Mouse (Mus musculus) hindbrain, embryonic 11.5 days (tissue): Measurements from ENCODE around the gene Fam118b. TPM values are rescaled to one million over a fixed set of nuclear protein-coding genes. Genes with fewer than 3 reads are reported as not detected.

Source experiments
- ATAC-seq: fragments of 200-750 bp; cut with Nextera tagmentation; 2 replicates; pipeline ENCODE4 v1.8.0; 2017; ENCODE audit warnings: mild to moderate bottlenecking, moderate TSS enrichment, moderate library complexity; ENCODE audit not compliant: low FRiP score
- DNase-seq: peaks from one replicate; pipeline ENCODE4 v3.0.0-alpha.2; 2015; ENCODE audit warnings: low spot score
- H3K27ac ChIP-seq: fragments of 300-500 bp; sonication (generic); 2 replicates; pipeline ENCODE4 v1.5.1; 2014; ENCODE audit warnings: mild to moderate bottlenecking, low read depth, low read length
- H3K27me3 ChIP-seq: fragments of 300-500 bp; sonication (generic); 2 replicates; pipeline ENCODE4 v1.6.1; 2014; ENCODE audit warnings: mild to moderate bottlenecking, low read length, moderate library complexity, mixed read lengths; ENCODE audit not compliant: control insufficient read depth, insufficient read depth
- H3K36me3 ChIP-seq: fragments of 300-500 bp; sonication (generic); 2 replicates; pipeline ENCODE4 v1.6.1; 2014; ENCODE audit warnings: mild to moderate bottlenecking, low read length, moderate library complexity, mixed read lengths; ENCODE audit not compliant: control insufficient read depth, insufficient read depth
- H3K4me1 ChIP-seq: fragments of 300-500 bp; sonication (generic); replicated peaks from 2 replicates; pipeline ENCODE4 v1.6.1; 2014; ENCODE audit warnings: low read length, mixed read lengths; ENCODE audit not compliant: control insufficient read depth, insufficient read depth
- H3K4me2 ChIP-seq: fragments of 300-500 bp; sonication (generic); replicated peaks from 2 replicates; pipeline ENCODE4 v1.6.1; 2014; ENCODE audit warnings: mild to moderate bottlenecking, low read depth, low read length
- H3K4me3 ChIP-seq: fragments of 300-500 bp; sonication (generic); 2 replicates; pipeline ENCODE4 v1.5.1; 2014; ENCODE audit warnings: low read depth, low read length
- H3K9ac ChIP-seq: fragments of 300-500 bp; sonication (generic); 2 replicates; pipeline ENCODE4 v1.6.1; 2014; ENCODE audit warnings: low read depth, low read length
- H3K9me3 ChIP-seq: fragments of 300-500 bp; sonication (generic); 2 replicates; pipeline ENCODE4 v1.6.1; 2016; ENCODE audit warnings: low read length; ENCODE audit not compliant: control insufficient read depth
- WGBS: fragments of 180-500 bp; shearing (Covaris S2); extraction: QIAGEN DNeasy Blood & Tissue Kit; methylation state at CpG from one replicate; pipeline ENCODE4 v1.1.7; 2014; 5-methylcytosine and 5-hydroxymethylcytosine counted together
- polyA plus RNA-seq: library from polyadenylated mRNA; unstranded; fragments of >200 nt; fragmentation: Nextera tagmentation; extraction: Ambion mirVana; gene quantifications from 2 replicates; pipeline ENCODE4 v1.2.1, GENCODE M21; 2014

Gene Fam118b
- polyA plus RNA-seq, 1 experiment from 2014 or later = 71.4 TPM

GRCm38 (mm10) chr9:35293465-35293864, 25.9 kb upstream of the Fam118b start:
- no peak for ATAC-seq
- 83% methylated on average over 5 of the region's 5 CpGs for WGBS
- Histone ChIP-seq H3K27ac (no peak overlapping the region), H3K27me3 (peaks cover 34% of the 10 kb centered on the region), H3K4me1 (no peaks in the 10 kb centered on the region), H3K36me3 (no peaks in the 10 kb centered on the region), H3K4me2 (no peak overlapping the region), H3K4me3 (no peak overlapping the region), H3K9me3 (no peaks in the 10 kb centered on the region), H3K9ac (no peak overlapping the region)
- DNase-seq = no peak

DNA sequence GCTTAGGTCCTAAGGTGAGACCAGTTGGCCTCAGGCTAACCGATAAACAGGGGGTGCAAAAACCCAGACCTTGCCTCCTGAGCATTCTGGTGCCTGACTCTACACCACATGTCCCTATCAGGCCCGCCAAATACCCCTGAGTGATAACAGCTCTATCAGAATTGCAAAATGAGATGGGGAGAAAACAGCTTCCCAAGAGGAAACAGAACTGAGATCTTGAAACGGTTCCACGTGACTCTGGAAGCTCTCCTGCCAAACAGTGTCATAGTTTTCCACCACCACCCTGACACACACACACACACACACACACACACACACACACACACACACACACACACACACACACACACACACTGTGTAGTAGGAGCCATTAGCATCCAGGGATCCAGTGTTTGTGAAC, 23.3 kb upstream of the Fam118b start:
- no peak overlapping the region for H3K4me2 ChIP-seq
- H3K36me3 ChIP-seq = no peaks in the 10 kb centered on the region
- H3K27ac ChIP-seq = no peak overlapping the region
- WGBS = 65% methylated on average over 4 of the region's 4 CpGs
- ATAC-seq (no peak), DNase-seq (no peak)
- no peaks in the 10 kb centered on the region for H3K9me3 ChIP-seq
- no peak overlapping the region for H3K4me3 ChIP-seq
- H3K4me1 ChIP-seq = no peaks in the 10 kb centered on the region
- peaks cover 52% of the 10 kb centered on the region for H3K27me3 ChIP-seq
- no peak overlapping the region for H3K9ac ChIP-seq

DNA sequence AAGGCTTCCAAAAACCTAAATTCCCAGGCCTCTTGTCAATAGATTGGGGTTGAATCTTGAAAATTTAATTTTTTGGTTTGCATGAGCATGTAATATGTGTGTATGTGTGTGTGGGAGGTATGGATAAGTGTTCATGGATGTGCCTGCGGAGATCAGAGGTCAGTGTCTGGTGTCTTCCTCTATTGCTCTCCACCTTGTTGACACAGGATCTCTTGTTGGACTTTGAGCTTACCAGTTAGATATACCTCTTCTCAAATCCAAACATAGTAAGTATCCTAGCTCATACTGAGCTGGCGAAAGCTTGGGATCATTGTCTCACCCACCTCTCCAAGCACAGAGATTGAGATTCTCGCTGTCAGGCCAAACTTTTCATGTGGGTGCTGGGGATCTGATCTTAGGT, 22.8 kb upstream of the Fam118b start:
- no peaks in the 10 kb centered on the region for H3K4me1 ChIP-seq

GRCm38 (mm10) chr9:35289992-35290391, 22.4 kb upstream of the Fam118b start:
- no peak overlapping the region for H3K9ac ChIP-seq
- no peaks in the 10 kb centered on the region for H3K36me3 ChIP-seq
- no peak overlapping the region for H3K4me2 ChIP-seq
- 7% methylated on average over 7 of the region's 7 CpGs for WGBS
- peak; percentile 57 for DNase-seq
- no peaks in the 10 kb centered on the region for H3K4me1 ChIP-seq
- peaks cover 59% of the 10 kb centered on the region for H3K27me3 ChIP-seq
- H3K4me3 ChIP-seq = no peak overlapping the region
- no peak overlapping the region for H3K27ac ChIP-seq
- ATAC-seq = peak; percentile 79
- H3K9me3 ChIP-seq = no peaks in the 10 kb centered on the region

More for the DNA sequence above, 22.8 kb upstream of the Fam118b start:
- WGBS = 95% methylated on average over 3 of the region's 3 CpGs
- ATAC-seq (no peak), DNase-seq (no peak)
- Histone ChIP-seq H3K9ac (no peak overlapping the region), H3K27ac (no peak overlapping the region), H3K27me3 (peaks cover 56% of the 10 kb centered on the region), H3K9me3 (no peaks in the 10 kb centered on the region), H3K36me3 (no peaks in the 10 kb centered on the region), H3K4me3 (no peak overlapping the region), H3K4me2 (no peak overlapping the region)

DNA sequence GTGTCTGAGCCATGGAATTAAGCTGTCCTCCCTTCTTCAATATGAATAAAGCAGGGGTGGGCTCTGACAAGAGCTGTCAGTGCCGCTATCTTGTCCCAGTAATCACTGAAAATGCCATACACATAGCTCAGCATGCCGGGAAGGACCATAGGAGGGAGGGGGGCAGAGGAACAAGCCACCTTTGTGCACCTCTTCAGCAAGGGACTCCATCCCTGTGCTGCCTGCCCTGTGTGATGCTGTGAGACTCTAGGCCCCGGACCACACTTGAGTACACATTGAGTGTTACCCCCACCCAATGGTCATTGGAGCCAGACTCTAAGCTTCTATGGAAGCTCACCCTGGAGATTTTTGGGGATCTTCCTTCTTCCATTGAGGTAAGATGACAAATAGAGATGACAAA, 18.7 kb upstream of the Fam118b start:
- H3K4me1 ChIP-seq = no peaks in the 10 kb centered on the region
- no peak overlapping the region for H3K4me3 ChIP-seq
- H3K9me3 ChIP-seq = no peaks in the 10 kb centered on the region
- no peak overlapping the region for H3K9ac ChIP-seq
- 72% methylated on average over 3 of the region's 3 CpGs for WGBS
- H3K27me3 ChIP-seq = peaks cover 54% of the 10 kb centered on the region
- H3K4me2 ChIP-seq = no peak overlapping the region
- no peaks in the 10 kb centered on the region for H3K36me3 ChIP-seq
- H3K27ac ChIP-seq = no peak overlapping the region
- no peak for DNase-seq
- no peak for ATAC-seq

DNA sequence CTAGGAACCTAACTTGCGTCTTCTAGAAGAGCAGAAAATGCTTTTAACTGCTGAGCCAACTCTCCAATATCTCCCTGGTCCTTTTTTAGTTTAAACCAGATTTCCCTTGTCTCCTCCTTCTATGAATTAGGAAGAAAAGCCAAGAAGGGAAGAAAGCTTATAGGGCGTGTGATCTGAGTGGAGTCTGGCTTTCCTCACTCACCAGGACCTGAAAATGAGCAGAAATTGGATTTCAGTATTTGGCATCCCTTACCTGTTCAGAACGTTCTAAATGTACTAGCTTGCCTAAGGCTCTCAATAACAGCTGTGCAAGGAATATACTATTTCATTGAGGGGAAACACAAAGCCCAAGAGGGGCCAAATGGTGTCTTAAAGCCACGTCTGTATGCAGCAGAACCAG, 16.7 kb upstream of the Fam118b start:
- H3K36me3 ChIP-seq = no peaks in the 10 kb centered on the region
- H3K4me2 ChIP-seq = no peak overlapping the region
- H3K9me3 ChIP-seq = no peaks in the 10 kb centered on the region
- H3K4me1 ChIP-seq = no peaks in the 10 kb centered on the region
- no peak overlapping the region for H3K9ac ChIP-seq
- 88% methylated on average over 4 of the region's 4 CpGs for WGBS
- no peak overlapping the region for H3K27ac ChIP-seq
- no peak for ATAC-seq
- H3K27me3 ChIP-seq = peaks cover 42% of the 10 kb centered on the region
- H3K4me3 ChIP-seq = no peak overlapping the region
- no peak for DNase-seq

DNA sequence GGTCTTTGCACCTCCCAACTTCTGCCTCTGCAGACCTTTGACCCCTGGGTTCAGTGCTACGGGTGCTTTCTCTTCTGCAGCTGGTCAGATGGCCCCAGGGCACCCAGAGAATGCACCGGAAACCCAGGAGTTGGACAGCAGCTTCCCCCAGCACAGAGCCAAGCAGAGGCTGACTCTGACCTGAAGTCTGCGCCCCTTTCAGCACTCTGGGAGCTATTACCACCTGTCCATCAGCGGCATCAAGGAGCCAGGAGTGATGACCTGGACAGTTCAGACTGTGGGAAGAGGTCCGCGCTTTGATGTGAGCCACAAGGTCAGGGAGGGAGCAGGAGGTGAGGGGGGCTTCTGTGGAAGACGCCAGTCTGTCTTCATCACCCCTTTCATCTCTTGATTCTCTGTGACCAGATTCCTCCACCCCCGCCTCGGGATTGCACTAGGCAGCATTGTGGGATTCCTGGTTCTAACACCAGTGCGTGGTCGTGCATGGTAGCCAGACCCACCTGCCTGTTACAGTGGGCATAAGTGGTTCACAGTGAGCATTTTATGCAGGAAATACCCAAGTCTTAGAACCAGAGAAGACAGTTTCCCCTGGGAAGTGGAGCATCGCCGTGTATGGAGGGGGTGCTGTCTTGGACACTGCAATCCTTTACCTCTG, 15.9 kb upstream of the Fam118b start:
- ATAC-seq = peak; percentile 49; the same call in 1 of the 2 replicates
- Histone ChIP-seq H3K9me3 (no peaks in the 10 kb centered on the region), H3K36me3 (no peaks in the 10 kb centered on the region), H3K9ac (no peak overlapping the region), H3K27me3 (peaks cover 34% of the 10 kb centered on the region), H3K27ac (no peak overlapping the region), H3K4me2 (no peak overlapping the region), H3K4me1 (no peaks in the 10 kb centered on the region), H3K4me3 (no peak overlapping the region)
- DNase-seq = peak; percentile 12
- WGBS = 44% methylated on average over 13 of the region's 13 CpGs

DNA sequence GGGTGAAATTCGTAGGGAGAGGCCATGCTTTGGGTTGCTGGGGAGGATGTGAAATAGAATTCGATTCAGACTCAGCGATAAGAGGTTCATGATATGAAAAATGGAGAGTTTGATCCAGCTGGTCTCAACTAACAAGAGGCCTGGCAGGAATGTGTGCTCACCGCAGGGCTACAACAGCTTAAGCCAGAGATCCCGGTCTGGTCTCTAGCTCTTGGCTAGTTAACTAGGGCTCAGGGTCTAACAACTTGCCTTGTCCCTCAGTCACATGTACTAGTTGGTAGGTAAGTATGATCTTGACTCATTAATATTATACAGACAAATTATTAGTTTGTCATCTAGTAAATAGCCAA, 15.2 kb upstream of the Fam118b start:
- Histone ChIP-seq H3K27ac (no peak overlapping the region), H3K36me3 (no peaks in the 10 kb centered on the region), H3K9ac (no peak overlapping the region), H3K4me3 (no peak overlapping the region), H3K4me2 (no peak overlapping the region), H3K4me1 (no peaks in the 10 kb centered on the region), H3K27me3 (peaks cover 28% of the 10 kb centered on the region; the same call in 1 of the 2 replicates), H3K9me3 (no peaks in the 10 kb centered on the region)
- DNase-seq = no peak
- WGBS = 67% methylated on average over 5 of the region's 5 CpGs
- peak; percentile 45; the same call in 1 of the 2 replicates for ATAC-seq

DNA sequence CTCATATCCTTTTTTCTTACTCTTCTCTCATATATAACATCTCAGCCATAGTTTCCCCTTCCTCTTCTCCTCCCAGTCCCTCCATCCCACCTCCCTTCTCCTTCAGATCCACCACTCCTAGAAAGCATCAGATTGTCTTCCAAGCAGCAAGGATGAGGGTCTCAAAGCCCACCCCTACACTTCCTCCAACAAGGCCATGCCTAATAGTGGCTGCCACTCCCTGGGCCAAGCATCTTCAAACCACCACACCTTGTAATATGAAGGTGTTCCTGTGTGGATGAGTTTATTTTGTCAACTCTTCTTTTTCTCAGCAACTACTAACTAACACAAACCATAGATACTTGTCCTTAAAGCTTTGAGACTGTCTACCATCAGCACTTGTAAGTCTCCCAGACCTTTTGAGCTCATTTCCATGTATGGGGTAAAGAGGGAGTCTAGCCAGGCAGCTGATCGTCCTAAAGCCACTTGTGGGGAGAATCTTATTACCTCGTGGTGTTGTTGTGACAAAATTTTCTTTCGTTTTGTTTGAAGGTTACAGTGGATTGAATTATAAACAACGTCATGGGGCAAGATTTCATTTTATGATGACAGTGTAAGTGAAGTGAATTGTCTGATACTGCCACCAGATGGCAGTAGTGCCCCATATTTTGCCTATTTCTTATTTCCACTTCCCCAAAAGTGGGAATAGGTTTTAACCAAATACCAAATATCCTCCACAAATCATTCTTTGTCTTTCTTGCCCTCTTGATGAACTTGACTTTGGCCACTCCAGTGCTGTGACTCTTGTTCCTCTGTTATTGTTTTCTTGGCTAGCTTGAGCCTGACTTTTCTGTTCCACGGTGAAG, 14.6 kb upstream of the Fam118b start:
- H3K9me3 ChIP-seq = no peaks in the 10 kb centered on the region
- ATAC-seq (peak; percentile 50), DNase-seq (peak; percentile 77)
- no peak overlapping the region for H3K4me2 ChIP-seq
- H3K36me3 ChIP-seq = no peaks in the 10 kb centered on the region
- no peak overlapping the region for H3K9ac ChIP-seq
- 19% methylated on average over 5 of the region's 5 CpGs for WGBS
- peaks cover 24% of the 10 kb centered on the region; the same call in 1 of the 2 replicates for H3K27me3 ChIP-seq
- H3K27ac ChIP-seq = no peak overlapping the region
- no peaks in the 10 kb centered on the region for H3K4me1 ChIP-seq
- H3K4me3 ChIP-seq = no peak overlapping the region
